In genomic region chr8:44042572-44043355, GRCm38 (mm10) we compare ENCODE assay signal across 19 mouse cellular contexts.
DNase-seq lines count a peak whose midpoint lies in the region; ATAC-seq and TF ChIP-seq lines count a peak whose summit lies in the region.
"Had no signal": no experiment of that assay in that cellular context is flagged by ENCODE, and none has a peak within 500 bp of the region (broad histone marks: within the 10 kb centered on the region; RNA-seq: fewer than 3 reads in every experiment).

No protein-coding gene starts in this region.

- H3K4me2 ChIP-seq in hindbrain, postnatal 0 days (ENCODE audit: low read depth, low read length), result no peak overlapping the region
- H3K4me2 ChIP-seq: embryonic facial prominence, embryonic 12.5 days; forebrain, embryonic 12.5 days; hindbrain, embryonic 12.5 days had no signal

- H3K9me3 ChIP-seq in forebrain, embryonic 10.5 days, result no peaks in the 10 kb centered on the region
- no peaks in the 10 kb centered on the region for H3K9me3 ChIP-seq in hindbrain, postnatal 0 days (ENCODE audit: low read length)
- H3K9me3 ChIP-seq: embryonic facial prominence, embryonic 12.5 days; forebrain, embryonic 12.5 days; heart, embryonic 10.5 days; hindbrain, embryonic 12.5 days had no signal

- no peaks in the 10 kb centered on the region for H3K27me3 ChIP-seq in forebrain, embryonic 10.5 days (ENCODE audit: poor library complexity, severe bottlenecking)
- H3K27me3 ChIP-seq in hindbrain, postnatal 0 days (ENCODE audit: insufficient read depth, low read length), result no peaks in the 10 kb centered on the region
- H3K27me3 ChIP-seq: embryonic facial prominence, embryonic 12.5 days; forebrain, embryonic 12.5 days; hindbrain, embryonic 12.5 days had no signal

- ATAC-seq in hindbrain, postnatal 0 days, result no peak
- ATAC-seq: forebrain, embryonic 16.5 days; hindbrain, embryonic 16.5 days had no signal

- H3K36me3 ChIP-seq in forebrain, embryonic 10.5 days (replicated peaks), result no peaks in the 10 kb centered on the region
- no peaks in the 10 kb centered on the region for H3K36me3 ChIP-seq in hindbrain, postnatal 0 days (ENCODE audit: insufficient read depth, low read length)
- H3K36me3 ChIP-seq: embryonic facial prominence, embryonic 12.5 days; forebrain, embryonic 12.5 days; heart, embryonic 10.5 days; hindbrain, embryonic 12.5 days had no signal

- no peak overlapping the region for H3K4me3 ChIP-seq in forebrain, embryonic 10.5 days
- H3K4me3 ChIP-seq in hindbrain, postnatal 0 days (ENCODE audit: low read length), result no peak overlapping the region
- H3K4me3 ChIP-seq: embryonic facial prominence, embryonic 12.5 days; forebrain, embryonic 12.5 days; heart, embryonic 10.5 days; hindbrain, embryonic 12.5 days had no signal

- TF ChIP-seq CTCF in hindbrain, postnatal 0 days (IDR thresholded peaks at IDR 0.05; ENCODE audit: low read depth), result no peak

- H3K27ac ChIP-seq in forebrain, embryonic 10.5 days, result no peak overlapping the region
- H3K27ac ChIP-seq in hindbrain, postnatal 0 days, result no peak overlapping the region
- H3K27ac ChIP-seq: embryonic facial prominence, embryonic 12.5 days; forebrain, embryonic 12.5 days; heart, embryonic 10.5 days; hindbrain, embryonic 12.5 days had no signal

- H3K9ac ChIP-seq in hindbrain, postnatal 0 days (replicated peaks; ENCODE audit: low read length), result no peak overlapping the region
- H3K9ac ChIP-seq: embryonic facial prominence, embryonic 12.5 days; forebrain, embryonic 12.5 days; hindbrain, embryonic 12.5 days had no signal

- DNase-seq in brain, adult 2 months (ENCODE audit: low read depth, low spot score), result peak; percentile 93
- DNase-seq in cerebellum, adult 18-20 months, result peak; percentile 62 to 80
- peak; percentile 84 for DNase-seq in cerebellum, adult 9-11 months
- peak; percentile 52 to 56 for DNase-seq in cerebellum, postnatal 36 days
- no peak for DNase-seq in forebrain, embryonic 10.5 days (ENCODE audit: extremely low spot score, low spot score)
- DNase-seq in urinary bladder, postnatal 25 days (ENCODE audit: low spot score), result no peak
- no peak for DNase-seq in hindbrain, postnatal 0 days (ENCODE audit: low spot score)
- DNase-seq: adrenal gland, postnatal 25 days; gastrocnemius, postnatal 10 days; heart, adult 18-20 months; heart, postnatal 10 days; heart, postnatal 4 days; kidney, adult 18-20 months had no signal

- 95% methylated on average over 8 of the region's 8 CpGs for WGBS in forebrain, embryonic 10.5 days
- 90% methylated on average over 8 of the region's 8 CpGs for WGBS in hindbrain, postnatal 0 days

- no peaks in the 10 kb centered on the region for H3K4me1 ChIP-seq in forebrain, embryonic 10.5 days
- H3K4me1 ChIP-seq in hindbrain, postnatal 0 days (ENCODE audit: insufficient read depth, low read length), result no peaks in the 10 kb centered on the region
- H3K4me1 ChIP-seq: embryonic facial prominence, embryonic 12.5 days; forebrain, embryonic 12.5 days; heart, embryonic 10.5 days; hindbrain, embryonic 12.5 days had no signal

Comparison
In these comparisons a context has a peak if more than half of its experiments do, and no peak if none do; other contexts are left out.
1. DNase-seq: peak in brain, adult 2 months (single experiment), cerebellum, adult 18-20 months (2 of 2), cerebellum, adult 9-11 months (single experiment) and cerebellum, postnatal 36 days (2 of 2); none in forebrain, embryonic 10.5 days (single experiment), urinary bladder, postnatal 25 days (single experiment) and hindbrain, postnatal 0 days (single experiment).